Mouse (Mus musculus) adipocyte (in vitro differentiated cells): Measurements from ENCODE around the gene Ccl6.
A peak's percentile ranks its signal among the peaks of the same experiment; 100 is the strongest.
"Not testable (repeated sequence)": the region's sequence is repeated elsewhere in the genome, so short reads cannot be mapped to it uniquely, and the experiment has no call there.

ENCODE experiments used
- DNase-seq: peaks from one replicate; pipeline ENCODE4 v3.0.0-alpha.2; 2016; ENCODE audit warnings: low spot score

Gene Ccl6

DNA sequence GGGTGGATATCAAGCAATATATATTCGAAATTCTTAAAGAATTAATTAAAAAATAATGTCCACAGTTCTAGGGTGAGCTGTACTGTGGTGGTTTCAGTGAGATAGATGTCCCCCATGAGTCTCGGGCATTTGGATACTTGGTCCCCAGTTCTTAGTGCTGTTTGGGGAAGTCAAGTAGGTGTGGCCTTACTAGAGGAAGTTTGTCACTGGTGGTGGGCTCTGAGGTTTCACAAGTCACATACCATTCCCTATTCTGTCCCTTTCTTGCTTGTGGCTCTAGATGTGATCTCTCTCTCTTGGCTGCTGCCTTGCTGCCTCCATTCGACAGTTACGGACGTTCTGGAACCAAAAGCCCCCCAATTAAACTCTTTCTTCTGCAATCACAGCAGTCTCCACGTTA is 32.5 kb downstream of the Ccl6 start:
- no peak for DNase-seq

- DNase-seq = no peak
These were observed 35.8 kb downstream of the Ccl6 start for GRCm38 (mm10) chr11:83557074-83557473.

DNA sequence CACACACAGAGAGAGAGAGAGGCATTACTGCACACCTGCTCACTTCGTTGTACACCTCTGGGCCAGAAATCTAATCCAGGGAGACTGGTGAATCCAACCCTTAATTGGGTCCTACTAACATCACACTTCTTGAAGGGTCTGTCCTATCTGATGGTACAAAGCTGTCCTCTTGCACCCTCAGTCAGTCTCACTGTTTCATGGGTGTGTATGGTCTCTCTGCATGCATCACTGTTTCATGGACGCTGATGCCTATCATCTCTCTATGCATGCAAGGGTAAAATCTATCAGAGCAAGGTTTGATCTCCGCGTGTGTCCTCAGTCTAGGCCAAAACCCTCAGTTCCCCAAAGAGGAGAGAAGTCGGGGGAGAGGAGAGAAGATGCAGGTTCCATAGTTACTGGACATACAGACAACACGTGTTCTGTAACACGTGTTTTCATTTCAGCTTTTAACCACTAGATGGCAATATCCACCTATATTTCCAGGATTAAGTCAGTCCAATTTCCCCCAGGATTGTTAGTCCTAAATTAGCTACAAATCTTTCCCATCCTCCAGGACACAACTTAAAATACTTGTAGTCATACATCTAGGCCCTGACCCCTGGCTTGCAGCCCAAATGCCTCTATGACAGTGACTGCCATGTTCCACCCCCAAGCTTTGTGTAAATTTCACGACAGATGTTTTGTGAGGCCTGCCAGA is 36.7 kb downstream of the Ccl6 start:
- DNase-seq = peak; percentile 87

GRCm38 (mm10) chr11:83551668-83552067 is 41.2 kb downstream of the Ccl6 start:
- DNase-seq = no peak

DNA sequence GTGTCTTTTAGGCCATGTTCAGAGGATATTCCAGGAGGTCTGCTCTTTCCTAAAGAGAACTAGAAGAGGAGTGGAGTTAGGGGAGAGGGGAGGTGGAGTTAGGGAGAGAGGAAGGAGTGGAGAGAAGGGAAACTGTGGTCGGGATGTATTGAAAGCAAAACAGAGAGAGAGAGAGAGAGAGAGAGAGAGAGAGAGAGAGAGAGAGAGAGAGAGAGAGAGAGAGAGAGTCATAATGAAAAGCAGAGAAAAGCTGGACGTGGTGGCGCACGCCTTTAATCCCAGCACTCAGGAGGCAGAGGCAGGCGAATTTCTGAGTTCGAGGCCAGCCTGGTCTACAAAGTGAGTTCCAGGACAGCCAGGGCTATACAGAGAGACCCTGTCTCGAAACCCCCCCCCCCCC is 41.9 kb downstream of the Ccl6 start:
- DNase-seq = not testable (repeated sequence)

DNA sequence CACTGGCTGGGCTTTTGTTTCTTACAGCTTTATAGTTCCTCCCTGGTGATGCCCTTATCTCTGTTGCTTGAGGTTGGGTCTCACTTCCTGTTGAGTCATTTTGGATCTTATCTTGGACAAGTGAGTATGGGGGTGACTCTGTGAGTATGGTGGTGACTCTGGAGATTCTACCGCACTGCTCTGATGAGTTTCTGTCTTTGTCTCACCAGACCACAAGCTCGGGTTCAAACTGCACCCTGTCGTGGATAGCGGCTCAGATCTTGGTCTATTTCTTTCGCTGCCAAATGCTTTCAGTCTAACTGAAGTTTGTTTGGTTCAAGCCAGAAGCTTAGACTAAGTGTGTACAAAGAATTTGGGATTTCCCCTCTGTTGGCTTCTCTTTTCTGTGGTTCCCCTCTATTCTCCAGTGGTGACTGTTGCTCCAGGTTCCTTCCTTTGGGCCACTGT is 42.7 kb downstream of the Ccl6 start:
- no peak for DNase-seq

- DNase-seq = peak; percentile 56
These were observed 48.7 kb downstream of the Ccl6 start for GRCm38 (mm10) chr11:83544214-83544613.

DNA sequence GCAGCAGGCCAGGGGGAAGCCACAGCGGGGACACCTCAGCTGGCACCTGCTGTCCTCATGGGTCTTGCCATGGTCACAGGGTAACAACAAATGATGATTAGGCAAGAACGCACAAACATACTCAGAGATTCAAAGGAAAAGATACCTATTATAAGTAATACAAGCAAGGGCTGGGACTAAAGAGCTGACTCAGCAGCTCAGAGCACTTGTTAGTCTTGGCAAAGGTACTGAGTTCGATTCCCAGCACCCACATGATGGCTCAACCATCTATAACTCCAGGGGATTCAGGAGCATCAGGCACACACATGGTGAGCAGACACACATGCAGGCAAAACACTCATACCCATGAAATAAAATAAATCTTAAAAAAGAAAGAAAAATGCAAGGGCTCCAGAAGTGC is 51.5 kb downstream of the Ccl6 start:
- DNase-seq = no peak

DNA sequence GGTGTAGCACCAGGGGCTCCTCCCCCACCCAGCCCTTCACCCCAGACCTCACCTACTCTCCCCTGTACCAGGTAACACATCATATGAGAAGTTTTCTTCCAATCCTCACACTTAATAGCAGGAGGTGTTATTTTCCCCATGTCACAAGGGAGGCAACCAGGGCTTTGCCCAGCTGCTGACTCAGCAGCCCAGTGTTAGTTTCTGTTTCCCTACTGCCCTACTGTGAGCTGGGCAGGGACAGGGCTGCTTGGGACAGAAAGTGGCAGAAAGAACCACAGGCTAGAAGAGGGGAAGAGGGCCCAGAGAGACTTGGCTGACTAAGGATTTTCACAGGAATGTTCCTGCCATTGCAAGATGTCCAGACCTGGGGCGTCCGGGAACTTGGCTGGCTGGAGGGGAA is 52.0 kb downstream of the Ccl6 start:
- DNase-seq = peak; percentile 52

DNA sequence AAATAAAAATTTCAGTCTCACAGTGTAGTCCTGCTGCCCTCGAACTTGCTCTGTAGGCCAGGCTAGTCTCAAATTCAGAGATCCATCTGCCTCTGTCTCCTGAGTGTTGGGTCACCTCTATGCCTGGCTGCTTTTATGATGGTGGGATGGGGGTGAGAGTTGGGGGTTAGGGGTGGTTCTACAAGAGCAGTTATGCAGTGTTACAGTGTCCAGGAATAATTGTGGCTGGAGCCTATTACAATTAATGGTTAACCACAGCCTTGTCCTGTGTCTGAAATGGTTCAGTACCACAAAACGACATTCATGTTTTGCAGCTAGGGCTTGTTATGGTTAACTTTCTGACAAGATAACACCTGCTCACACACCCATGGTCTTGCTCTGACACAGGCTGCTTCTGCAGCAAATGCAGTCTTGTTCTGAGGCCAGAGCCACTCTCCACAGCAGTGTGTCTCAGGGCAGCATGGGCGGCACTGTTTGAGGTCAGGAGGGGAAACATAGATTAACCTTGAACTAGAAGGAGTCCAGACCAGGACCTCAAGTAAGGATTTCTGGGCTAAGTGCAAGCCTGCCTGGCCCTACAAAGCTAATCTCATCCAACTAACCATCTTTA is 54.1 kb downstream of the Ccl6 start:
- no peak for DNase-seq
